Mouse (Mus musculus): ENCODE results near the gene Gm10840.
"Not testable (repeated sequence)": the region's sequence is repeated elsewhere in the genome, so short reads cannot be mapped to it uniquely, and the experiment has no call there.

DNA sequence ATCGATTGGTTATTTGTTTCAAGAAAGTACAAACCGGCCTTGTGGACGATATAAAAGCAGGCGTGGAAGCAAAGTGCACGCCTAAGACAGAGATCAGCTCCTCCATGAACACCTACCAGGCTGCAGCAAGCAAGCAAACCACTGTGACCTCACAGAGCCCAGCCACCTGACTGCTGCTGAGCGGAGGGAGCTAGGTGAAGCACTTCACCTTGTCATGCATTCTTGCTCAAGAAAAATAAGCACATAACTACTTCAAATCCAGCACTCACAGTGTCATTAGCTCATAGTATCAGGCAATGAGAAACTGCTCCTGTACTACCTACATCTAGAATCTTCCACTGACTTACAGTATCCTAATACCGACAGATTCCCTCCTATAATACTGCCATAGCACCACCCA is 39.3 kb downstream of the Gm10840 start:
- not testable (repeated sequence) for TF ChIP-seq CTCF (IDR thresholded peaks at IDR 0.05; ENCODE audit: low read depth, low read length); POLR2A (IDR thresholded peaks at IDR 0.05; ENCODE audit: insufficient read depth, low read length)

All from ES-Bruce4 (cell line).